Mouse (Mus musculus) cerebellum, postnatal 10 days (tissue): ENCODE measurements at regions not wholly inside any gene's neighbourhood (a gene's known extent, or its start where the extent isn't known, plus 50 kb on each side); places are given as distances from the start of the nearest gene placed in this dataset.

ENCODE experiments used
- DNase-seq, 2 experiments: peaks; one replicate each; pipeline ENCODE4 v3.0.0; 2021; ENCODE audit warnings: mixed read lengths in 2 of 2

GRCm38 (mm10) chrX:66524891-66525290, 124.2 kb upstream of the Slitrk2 start:
- DNase-seq, result no peak

- peak; percentile 2 to 3 for DNase-seq
Measured at GRCm38 (mm10) chrX:66526842-66527623, 122.1 kb upstream of the Slitrk2 start.

GRCm38 (mm10) chrX:66528931-66529330, 120.2 kb upstream of the Slitrk2 start:
- DNase-seq, result no peak

- no peak for DNase-seq
Measured at GRCm38 (mm10) chrX:66544002-66544520, 105.1 kb upstream of the Slitrk2 start.

- DNase-seq, result peak; percentile 50 to 61
Measured at GRCm38 (mm10) chrX:66554539-66554938, 94.6 kb upstream of the Slitrk2 start.
